Mouse (Mus musculus): Measurements from ENCODE around the gene Zranb1.

GRCm38 (mm10) chr7:132965707-132966106 is 34.8 kb downstream of the Zranb1 start:
- TF ChIP-seq ETS1 (conservative IDR thresholded peaks at IDR 0.05; ENCODE audit: low read depth, low read length) (no peak), CTCF (conservative IDR thresholded peaks at IDR 0.05 in 1 of 2, IDR thresholded peaks at IDR 0.05 in 1 of 2; ENCODE audit: low read depth in 2 of 2, low read length in 2 of 2) (0 out of 4 replicates have a peak, but pooled peaks of 1 of the 2 experiments have one; percentile 8), SIN3A (IDR thresholded peaks at IDR 0.05; ENCODE audit: low read length) (no peak), ZKSCAN1 (IDR thresholded peaks at IDR 0.05; ENCODE audit: borderline replicate concordance, low read depth, low read length) (no peak), MAX (IDR thresholded peaks at IDR 0.05; ENCODE audit: low read length) (no peak), ELF1 (IDR thresholded peaks at IDR 0.05; ENCODE audit: low read depth, low read length) (no peak), CHD1 (IDR thresholded peaks at IDR 0.05; ENCODE audit: low read depth, low read length) (no peak), MAZ (IDR thresholded peaks at IDR 0.05; ENCODE audit: low read depth, low read length) (no peak), POLR2A (IDR thresholded peaks at IDR 0.05; ENCODE audit: low read depth, low read length) (no peak), BHLHE40 (IDR thresholded peaks at IDR 0.05; ENCODE audit: low read depth, low read length) (no peak), MXI1 (IDR thresholded peaks at IDR 0.05; ENCODE audit: low read depth, low read length) (no peak), JUND (conservative IDR thresholded peaks at IDR 0.05; ENCODE audit: low read depth, low read length) (no peak)
